Mouse (Mus musculus) liver, embryonic 12.5 days (tissue): ENCODE data around the gene Ube2l6. TPM values are rescaled to one million over a fixed set of nuclear protein-coding genes. Genes with fewer than 3 reads are reported as not detected.
A peak's percentile ranks its signal among the peaks of the same experiment; 100 is the strongest.

ENCODE experiments used
- ATAC-seq: fragments of 200-750 bp; cut with Nextera tagmentation; 2 replicates; pipeline ENCODE4 v1.8.0; 2017; ENCODE audit warnings: moderate number of reproducible peaks, mild to moderate bottlenecking, moderate library complexity
- H3K27ac ChIP-seq: fragments of 300-500 bp; sonication (generic); 2 replicates; pipeline ENCODE4 v1.5.1; 2016; ENCODE audit warnings: mild to moderate bottlenecking
- H3K27me3 ChIP-seq: fragments of 300-500 bp; sonication (generic); replicated peaks from 2 replicates; pipeline ENCODE4 v1.6.1; 2016; ENCODE audit warnings: mild to moderate bottlenecking, moderate library complexity
- H3K36me3 ChIP-seq: fragments of 300-500 bp; sonication (generic); 2 replicates; pipeline ENCODE4 v1.6.1; 2016; ENCODE audit warnings: mild to moderate bottlenecking, moderate library complexity
- H3K4me1 ChIP-seq: fragments of 300-500 bp; sonication (generic); 2 replicates; pipeline ENCODE4 v1.6.1; 2016
- H3K4me2 ChIP-seq: fragments of 300-500 bp; sonication (generic); 2 replicates; pipeline ENCODE4 v1.6.1; 2016; ENCODE audit warnings: mild to moderate bottlenecking, moderate library complexity
- H3K4me3 ChIP-seq: fragments of 300-500 bp; sonication (generic); 2 replicates; pipeline ENCODE4 v1.5.1; 2016; ENCODE audit warnings: mild to moderate bottlenecking, moderate library complexity
- H3K9ac ChIP-seq: fragments of 300-500 bp; sonication (generic); 2 replicates; pipeline ENCODE4 v1.6.1; 2016; ENCODE audit warnings: mild to moderate bottlenecking, moderate library complexity
- H3K9me3 ChIP-seq: fragments of 300-500 bp; sonication (generic); replicated peaks from 2 replicates; pipeline ENCODE4 v1.6.1; 2016; ENCODE audit warnings: mild to moderate bottlenecking, moderate library complexity
- WGBS: fragments of 180-500 bp; shearing (Covaris S2); methylation state at CpG from one replicate; pipeline ENCODE4 v1.1.7; 2016; ENCODE audit not compliant: insufficient replicate concordance; 5-methylcytosine and 5-hydroxymethylcytosine counted together
- polyA plus RNA-seq: library from polyadenylated mRNA; unstranded; fragments of >200 nt; fragmentation: Nextera tagmentation; extraction: Ambion mirVana; gene quantifications from 2 replicates; pipeline ENCODE4 v1.2.1, GENCODE M21; 2016

Ube2l6 gene
- polyA plus RNA-seq, 1 experiment from 2014 or later: 293 TPM

- Histone ChIP-seq H3K9me3 (no peaks in the 10 kb centered on the region), H3K4me1 (peaks cover 66% of the 10 kb centered on the region), H3K27ac (peak overlapping the region; percentile 97), H3K4me3 (peak overlapping the region; percentile 84), H3K36me3 (peaks cover 40% of the 10 kb centered on the region), H3K9ac (peak overlapping the region; percentile 93), H3K4me2 (peak overlapping the region; percentile 83), H3K27me3 (peaks cover 6% of the 10 kb centered on the region; the same call in 1 of the 2 replicates)
- ATAC-seq: peak; percentile 49
- under 1% methylated on average over 54 of the region's 54 CpGs for WGBS
Measured at GRCm38 (mm10) chr2:84840016-84840747, 41.6 kb downstream of the Ube2l6 start.

- WGBS: 2% methylated on average over 17 of the region's 17 CpGs
- peak overlapping the region; percentile 84 for H3K4me3 ChIP-seq
- peak overlapping the region; percentile 93 for H3K9ac ChIP-seq
- ATAC-seq: no peak
- no peaks in the 10 kb centered on the region for H3K9me3 ChIP-seq
- peak overlapping the region; percentile 83 for H3K4me2 ChIP-seq
- H3K36me3 ChIP-seq: peaks cover 48% of the 10 kb centered on the region
- H3K4me1 ChIP-seq: peaks cover 73% of the 10 kb centered on the region
- H3K27me3 ChIP-seq: no peaks in the 10 kb centered on the region; the same call in 1 of the 2 replicates
- peak overlapping the region; percentile 97 for H3K27ac ChIP-seq
Measured at GRCm38 (mm10) chr2:84840748-84841563, 42.3 kb downstream of the Ube2l6 start.

- peak overlapping the region; percentile 97 for H3K27ac ChIP-seq
- H3K36me3 ChIP-seq: peaks cover 57% of the 10 kb centered on the region
- H3K9me3 ChIP-seq: no peaks in the 10 kb centered on the region
- H3K9ac ChIP-seq: peak overlapping the region; percentile 93
- no peaks in the 10 kb centered on the region; the same call in 1 of the 2 replicates for H3K27me3 ChIP-seq
- H3K4me1 ChIP-seq: peaks cover 78% of the 10 kb centered on the region
- H3K4me2 ChIP-seq: peak overlapping the region; percentile 83
- ATAC-seq: peak; percentile 94
- peak overlapping the region; percentile 84 for H3K4me3 ChIP-seq
Measured at GRCm38 (mm10) chr2:84841905-84842304, 43.3 kb downstream of the Ube2l6 start.

GRCm38 (mm10) chr2:84843654-84844053 is 45.0 kb downstream of the Ube2l6 start:
- Histone ChIP-seq H3K27me3 (no peaks in the 10 kb centered on the region), H3K4me2 (peak overlapping the region; percentile 83), H3K4me1 (peaks cover 78% of the 10 kb centered on the region), H3K27ac (peak overlapping the region; percentile 97), H3K9me3 (no peaks in the 10 kb centered on the region), H3K4me3 (peak overlapping the region; percentile 84), H3K36me3 (peaks cover 75% of the 10 kb centered on the region), H3K9ac (peak overlapping the region; percentile 93)
- ATAC-seq: peak; percentile 16; the same call in 1 of the 2 replicates
- 32% methylated on average over 6 of the region's 6 CpGs for WGBS

GRCm38 (mm10) chr2:84845226-84845625 is 46.6 kb downstream of the Ube2l6 start:
- ATAC-seq: no peak
- Histone ChIP-seq H3K9me3 (no peaks in the 10 kb centered on the region), H3K4me3 (0 out of 2 replicates have a peak overlapping the region, but pooled peaks have one; percentile 7), H3K4me2 (peak overlapping the region; percentile 83), H3K4me1 (peaks cover 86% of the 10 kb centered on the region), H3K36me3 (peaks cover 91% of the 10 kb centered on the region), H3K27me3 (no peaks in the 10 kb centered on the region), H3K27ac (peak overlapping the region; percentile 65), H3K9ac (peak overlapping the region; percentile 93)
- WGBS: 77% methylated on average over 1 of the region's 1 CpGs

GRCm38 (mm10) chr2:84850407-84851129 is 51.9 kb downstream of the Ube2l6 start:
- H3K27me3 ChIP-seq: no peaks in the 10 kb centered on the region
- 70% methylated on average over 7 of the region's 7 CpGs for WGBS
- H3K36me3 ChIP-seq: peaks cover 100% of the 10 kb centered on the region
- peak overlapping the region; percentile 6; the same call in 1 of the 2 replicates for H3K4me2 ChIP-seq
- no peak overlapping the region for H3K9ac ChIP-seq
- peaks cover 66% of the 10 kb centered on the region for H3K4me1 ChIP-seq
- H3K4me3 ChIP-seq: no peak overlapping the region
- H3K9me3 ChIP-seq: no peaks in the 10 kb centered on the region
- peak overlapping the region; percentile 69 for H3K27ac ChIP-seq
- ATAC-seq: peak; percentile 51

GRCm38 (mm10) chr2:84851130-84852040 is 52.8 kb downstream of the Ube2l6 start:
- Histone ChIP-seq H3K27me3 (no peaks in the 10 kb centered on the region), H3K4me2 (peak overlapping the region; percentile 0; the same call in 1 of the 2 replicates), H3K27ac (peak overlapping the region; percentile 69), H3K36me3 (peaks cover 100% of the 10 kb centered on the region), H3K4me1 (peaks cover 61% of the 10 kb centered on the region), H3K9ac (no peak overlapping the region), H3K9me3 (no peaks in the 10 kb centered on the region), H3K4me3 (no peak overlapping the region)
- peak; percentile 79 for ATAC-seq
- WGBS: 66% methylated on average over 23 of the region's 23 CpGs

GRCm38 (mm10) chr2:84855732-84856131 is 57.1 kb downstream of the Ube2l6 start:
- peaks cover 100% of the 10 kb centered on the region for H3K36me3 ChIP-seq
- peak; percentile 42 for ATAC-seq
- H3K4me3 ChIP-seq: no peak overlapping the region
- 65% methylated on average over 2 of the region's 2 CpGs for WGBS
- H3K9me3 ChIP-seq: no peaks in the 10 kb centered on the region
- H3K4me1 ChIP-seq: peaks cover 31% of the 10 kb centered on the region
- no peak overlapping the region for H3K9ac ChIP-seq
- no peak overlapping the region for H3K27ac ChIP-seq
- no peaks in the 10 kb centered on the region for H3K27me3 ChIP-seq
- no peak overlapping the region for H3K4me2 ChIP-seq

- H3K36me3 ChIP-seq: peaks cover 100% of the 10 kb centered on the region
- no peaks in the 10 kb centered on the region for H3K9me3 ChIP-seq
- H3K4me2 ChIP-seq: no peak overlapping the region
- H3K27me3 ChIP-seq: no peaks in the 10 kb centered on the region
- 95% methylated on average over 1 of the region's 1 CpGs for WGBS
- H3K4me3 ChIP-seq: no peak overlapping the region
- ATAC-seq: no peak
- peaks cover 20% of the 10 kb centered on the region for H3K4me1 ChIP-seq
- H3K9ac ChIP-seq: no peak overlapping the region
- no peak overlapping the region for H3K27ac ChIP-seq
Measured at GRCm38 (mm10) chr2:84858551-84858950, 59.9 kb downstream of the Ube2l6 start.
